14 mouse cellular contexts compared by ENCODE assay signal in the genomic region with DNA sequence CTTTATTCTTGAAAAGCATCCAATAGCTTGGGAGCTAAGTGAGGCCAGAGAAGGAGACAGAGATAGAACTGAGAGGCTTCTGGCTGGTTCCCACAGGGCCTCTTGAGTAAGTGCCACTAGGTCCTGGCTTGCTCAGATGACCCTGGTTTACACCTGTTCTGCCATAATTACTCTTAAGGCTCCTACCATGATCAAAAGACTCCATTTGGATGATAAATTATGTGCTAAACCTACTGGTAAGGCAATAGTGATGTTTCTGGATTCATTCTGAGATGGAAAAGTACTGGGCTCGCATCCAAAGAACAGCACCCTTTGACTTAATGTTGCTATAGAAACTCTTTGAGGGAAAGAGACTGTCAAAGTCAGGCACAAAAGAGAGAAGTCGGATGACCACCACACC. TPM values are rescaled to one million over a fixed set of nuclear protein-coding genes. Genes with fewer than 3 reads are reported as not detected.
DNase-seq lines count a peak whose midpoint lies in the region; ATAC-seq and TF ChIP-seq lines count a peak whose summit lies in the region.
"Had no signal": no experiment of that assay in that cellular context is flagged by ENCODE, and none has a peak within 500 bp of the region (broad histone marks: within the 10 kb centered on the region; RNA-seq: fewer than 3 reads in every experiment).

No protein-coding gene starts in this region.

- no peak for TF ChIP-seq POLR2A in brain, embryonic 14.5 days (IDR thresholded peaks at IDR 0.05; ENCODE audit: borderline replicate concordance, extremely low read depth, insufficient read depth, insufficient read length, poor library complexity, severe bottlenecking)

- no peak overlapping the region for H3K9ac ChIP-seq in kidney, embryonic 16.5 days (replicated peaks; ENCODE audit: low read length)
- no peak overlapping the region for H3K9ac ChIP-seq in heart, embryonic 16.5 days (ENCODE audit: low read length)
- no peak overlapping the region for H3K9ac ChIP-seq in intestine, postnatal 0 days (ENCODE audit: low read depth, low read length)
- H3K9ac ChIP-seq: hindbrain, embryonic 14.5 days; midbrain, embryonic 12.5 days had no signal

- peak; percentile 57 for DNase-seq in kidney, adult 11 months
- peak; percentile 39 for DNase-seq in brain, embryonic 14.5 days (ENCODE audit: low read depth)
- DNase-seq in lung, postnatal 10 days = peak; percentile 57
- no peak for DNase-seq in layer of hippocampus, adult 9-10 months (ENCODE audit: low spot score)
- DNase-seq in MN1 (ENCODE audit: low spot score) = no peak
- DNase-seq: adrenal gland, postnatal 36 days; cerebellum, adult 9-11 months; layer of hippocampus, postnatal 36 days had no signal

- TF ChIP-seq CTCF in brain, embryonic 14.5 days (IDR thresholded peaks at IDR 0.05; ENCODE audit: borderline replicate concordance, extremely low read depth, insufficient read depth, insufficient read length) = no peak
- no peak for TF ChIP-seq CTCF in intestine, postnatal 0 days (IDR thresholded peaks at IDR 0.05; ENCODE audit: low read depth)

- no peaks in the 10 kb centered on the region for H3K36me3 ChIP-seq in kidney, embryonic 16.5 days (ENCODE audit: insufficient read depth, low read length)
- H3K36me3 ChIP-seq in heart, embryonic 16.5 days (ENCODE audit: control insufficient read depth, insufficient read depth) = no peaks in the 10 kb centered on the region; the same call in 1 of the 2 replicates
- H3K36me3 ChIP-seq in intestine, postnatal 0 days (ENCODE audit: control insufficient read depth, insufficient read depth) = no peaks in the 10 kb centered on the region
- H3K36me3 ChIP-seq: midbrain, embryonic 12.5 days had no signal

- no peak for ATAC-seq in kidney, embryonic 16.5 days (ENCODE audit: low FRiP score, low TSS enrichment)
- no peak for ATAC-seq in heart, embryonic 16.5 days (replicated peaks; ENCODE audit: extremely low read depth, insufficient read depth, low FRiP score)
- no peak for ATAC-seq in intestine, postnatal 0 days

- no peaks in the 10 kb centered on the region for H3K9me3 ChIP-seq in kidney, embryonic 16.5 days (ENCODE audit: low read length)
- H3K9me3 ChIP-seq in heart, embryonic 16.5 days (replicated peaks; ENCODE audit: control insufficient read depth, low read length) = no peaks in the 10 kb centered on the region
- no peaks in the 10 kb centered on the region for H3K9me3 ChIP-seq in intestine, postnatal 0 days (ENCODE audit: control insufficient read depth)
- H3K9me3 ChIP-seq: midbrain, embryonic 12.5 days had no signal

- WGBS in kidney, embryonic 16.5 days = 59% methylated on average over 2 of the region's 2 CpGs
- WGBS in heart, embryonic 16.5 days = 54% methylated on average over 2 of the region's 2 CpGs
- WGBS in intestine, postnatal 0 days = 67% methylated on average over 2 of the region's 2 CpGs

- no peak overlapping the region for H3K4me3 ChIP-seq in kidney, embryonic 16.5 days (ENCODE audit: low read length)
- H3K4me3 ChIP-seq in heart, embryonic 16.5 days (ENCODE audit: low read length) = no peak overlapping the region
- H3K4me3 ChIP-seq in intestine, postnatal 0 days (ENCODE audit: low read depth, low read length) = no peak overlapping the region
- H3K4me3 ChIP-seq: midbrain, embryonic 12.5 days had no signal

- H3K4me1 ChIP-seq in kidney, embryonic 16.5 days (ENCODE audit: insufficient read depth, low read length) = peaks cover 32% of the 10 kb centered on the region
- peaks cover 43% of the 10 kb centered on the region for H3K4me1 ChIP-seq in heart, embryonic 16.5 days (ENCODE audit: control insufficient read depth, insufficient read depth, low read length)
- no peaks in the 10 kb centered on the region for H3K4me1 ChIP-seq in intestine, postnatal 0 days (replicated peaks; ENCODE audit: control insufficient read depth, insufficient read depth, low read length)

- H3K27me3 ChIP-seq in kidney, embryonic 16.5 days (ENCODE audit: insufficient read depth, low read length) = no peaks in the 10 kb centered on the region
- no peaks in the 10 kb centered on the region for H3K27me3 ChIP-seq in heart, embryonic 16.5 days (ENCODE audit: control insufficient read depth, insufficient read depth, low read length)
- H3K27me3 ChIP-seq in intestine, postnatal 0 days (replicated peaks; ENCODE audit: control insufficient read depth, insufficient read depth, low read length) = no peaks in the 10 kb centered on the region

- H3K27ac ChIP-seq in kidney, embryonic 16.5 days (ENCODE audit: low read length) = no peak overlapping the region
- H3K27ac ChIP-seq in heart, embryonic 16.5 days (ENCODE audit: low read length) = peak overlapping the region; percentile 73
- no peak overlapping the region for H3K27ac ChIP-seq in intestine, postnatal 0 days (ENCODE audit: low read depth, low read length)
- H3K27ac ChIP-seq: hindbrain, embryonic 14.5 days; midbrain, embryonic 12.5 days had no signal

- no peak overlapping the region for H3K4me2 ChIP-seq in kidney, embryonic 16.5 days (replicated peaks; ENCODE audit: low read depth, low read length)
- no peak overlapping the region for H3K4me2 ChIP-seq in heart, embryonic 16.5 days (ENCODE audit: low read depth, low read length)
- H3K4me2 ChIP-seq in intestine, postnatal 0 days (replicated peaks; ENCODE audit: low read depth) = no peak overlapping the region
- H3K4me2 ChIP-seq: hindbrain, embryonic 14.5 days; liver, embryonic 11.5 days; midbrain, embryonic 12.5 days had no signal

RNA-seq across cellular contexts. Expression of gene Ccdc141, which starts 3.9 kb away (rescaled TPM):
- 10.6 and 11.8 TPM in 2 replicates for polyA plus RNA-seq in kidney, embryonic 16.5 days (2015; fragmentation: Nextera tagmentation; extraction: Ambion mirVana)
- 3.8 and 5.1 TPM in 2 replicates for polyA plus RNA-seq in brain, embryonic 14.5 days (2012; rRNA removed)
- 139 and 153 TPM in 2 replicates for polyA plus RNA-seq in heart, embryonic 16.5 days (2015; fragmentation: Nextera tagmentation; extraction: Ambion mirVana)
- 2.2 and 2.3 TPM in 2 replicates for polyA plus RNA-seq in intestine, postnatal 0 days (2015; fragmentation: Nextera tagmentation; extraction: Ambion mirVana)

Comparison
In these comparisons a context has a peak if more than half of its experiments do, and no peak if none do; other contexts are left out.
1. DNase-seq: peak in kidney, adult 11 months (single experiment), brain, embryonic 14.5 days (single experiment) and lung, postnatal 10 days (single experiment); none in layer of hippocampus, adult 9-10 months (single experiment) and MN1 (single experiment).
2. RNA of gene Ccdc141, which starts 3.9 kb away (polyA plus RNA-seq): 139 to 153 TPM in heart, embryonic 16.5 days; 10.6 to 11.8 TPM in kidney, embryonic 16.5 days, 3.8 to 5.1 TPM in brain, embryonic 14.5 days and 2.2 to 2.3 TPM in intestine, postnatal 0 days; every median in the first group is over 10 times any median in the second.